ENCODE assay signal across 8 mouse cellular contexts in the genomic region with DNA sequence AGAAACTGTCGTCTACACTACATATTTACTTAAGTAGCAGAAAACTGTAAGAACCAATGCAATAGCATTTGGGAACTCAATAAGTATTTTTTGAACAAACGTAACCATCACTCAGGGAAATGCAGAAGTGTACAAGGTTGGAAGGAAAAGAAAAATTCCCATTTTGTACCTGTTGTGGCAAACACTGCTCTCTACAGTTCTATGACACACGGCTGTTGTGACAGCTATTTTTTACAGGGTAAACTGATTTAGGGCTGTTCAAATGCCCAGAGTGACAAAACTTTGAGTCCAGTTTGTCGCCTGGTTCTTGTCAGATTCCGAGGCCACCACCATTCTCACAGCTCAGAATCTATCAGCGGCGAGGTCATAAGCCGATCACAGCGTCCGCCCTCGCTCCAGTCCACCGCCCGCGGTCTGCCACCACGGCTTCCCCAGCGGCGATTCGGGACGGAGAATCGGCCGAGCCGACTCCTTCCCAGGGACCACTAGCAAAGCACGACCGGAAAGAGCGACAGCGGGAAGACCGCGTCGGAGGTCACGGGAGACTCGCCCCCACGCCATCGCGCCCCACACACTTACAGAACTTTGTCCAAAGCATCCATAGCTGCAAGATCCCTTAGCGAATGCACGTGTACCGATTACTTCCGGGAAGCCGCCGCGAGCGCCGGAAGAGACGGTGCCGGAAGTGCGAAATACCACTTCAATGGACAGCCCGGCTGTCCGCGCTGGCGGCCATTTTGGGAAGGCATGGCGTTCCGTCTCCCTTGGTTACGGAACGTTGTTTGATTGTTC. TPM values are rescaled to one million over a fixed set of nuclear protein-coding genes. Genes with fewer than 3 reads are reported as not detected.
DNase-seq lines count a peak whose midpoint lies in the region; ATAC-seq lines count a peak whose summit lies in the region.

A gene (minus strand): TSS at position 663 of the 792 bp plus-strand sequence.

- under 1% methylated on average over 54 of the region's 54 CpGs for WGBS in heart, embryonic 14.5 days
- WGBS in liver, embryonic 15.5 days (ENCODE audit: insufficient replicate concordance): under 1% methylated on average over 54 of the region's 54 CpGs
- WGBS in neural tube, embryonic 12.5 days: under 1% methylated on average over 54 of the region's 54 CpGs

- H3K4me2 ChIP-seq in heart, embryonic 14.5 days (ENCODE audit: low read length): peak within 1 kb of the TSS; percentile 88
- H3K4me2 ChIP-seq in liver, embryonic 15.5 days: peak within 1 kb of the TSS; percentile 87
- peak within 1 kb of the TSS; percentile 72 for H3K4me2 ChIP-seq in neural tube, embryonic 12.5 days (replicated peaks)

- no peaks in the 10 kb centered on the region for H3K27me3 ChIP-seq in heart, embryonic 14.5 days (ENCODE audit: control insufficient read depth, insufficient read depth, low read length)
- H3K27me3 ChIP-seq in liver, embryonic 15.5 days: 0 out of 2 replicates have a peak, but pooled peaks cover 5% of the 10 kb centered on the region
- H3K27me3 ChIP-seq in neural tube, embryonic 12.5 days (replicated peaks): no peaks in the 10 kb centered on the region

- no peaks in the 10 kb centered on the region for H3K4me1 ChIP-seq in brown adipose tissue, adult 24 weeks (ENCODE audit: control insufficient read depth, insufficient read depth, insufficient read length, low read length)
- H3K4me1 ChIP-seq in heart, embryonic 14.5 days (ENCODE audit: control insufficient read depth in 2 of 2, insufficient read depth in 2 of 2, low read length in 2 of 2): peaks cover 0 to 3% of the 10 kb centered on the region in 2 experiments; a peak in 1 of 4 replicates
- H3K4me1 ChIP-seq in liver, embryonic 15.5 days (replicated peaks): peaks cover 14% of the 10 kb centered on the region
- peaks cover 7% of the 10 kb centered on the region; the same call in 1 of the 2 replicates for H3K4me1 ChIP-seq in neural tube, embryonic 12.5 days

- H3K4me3 ChIP-seq in brown adipose tissue, adult 24 weeks (ENCODE audit: insufficient read depth, low read depth, low read length): peak within 1 kb of the TSS; percentile 68
- peak within 1 kb of the TSS; percentile 71 to 88 for H3K4me3 ChIP-seq in heart, embryonic 14.5 days (ENCODE audit: control insufficient read depth in 1 of 2, insufficient read depth in 1 of 2, low read depth in 1 of 2, low read length in 2 of 2)
- peak within 1 kb of the TSS; percentile 86 for H3K4me3 ChIP-seq in liver, embryonic 15.5 days (replicated peaks)
- peak within 1 kb of the TSS; percentile 72 for H3K4me3 ChIP-seq in neural tube, embryonic 12.5 days

- DNase-seq in CD8-positive naive resting alpha-beta T cell, adult 2 months (ENCODE audit: low read depth in 2 of 2, low spot score in 2 of 2): peak; percentile 69 to 71
- DNase-seq in fibroblast of lung, adult 2 months (ENCODE audit: low read depth): peak; percentile 70
- peak; percentile 88 for DNase-seq in kidney, postnatal 14 days
- peak; percentile 86 for DNase-seq in telencephalon, adult 2 months (ENCODE audit: low read depth, low spot score)

- H3K9ac ChIP-seq in heart, embryonic 14.5 days (ENCODE audit: low read length): peak within 1 kb of the TSS; percentile 79
- peak within 1 kb of the TSS; percentile 72 for H3K9ac ChIP-seq in liver, embryonic 15.5 days
- peak within 1 kb of the TSS; percentile 60 for H3K9ac ChIP-seq in neural tube, embryonic 12.5 days

- peaks cover 67% of the 10 kb centered on the region for H3K36me3 ChIP-seq in heart, embryonic 14.5 days (ENCODE audit: control insufficient read depth, insufficient read depth, low read length)
- H3K36me3 ChIP-seq in liver, embryonic 15.5 days (replicated peaks): peaks cover 56% of the 10 kb centered on the region
- peaks cover 60% of the 10 kb centered on the region for H3K36me3 ChIP-seq in neural tube, embryonic 12.5 days

- peak within 1 kb of the TSS; percentile 36 for H3K27ac ChIP-seq in brown adipose tissue, adult 24 weeks (replicated peaks; ENCODE audit: low read depth, low read length)
- H3K27ac ChIP-seq in heart, embryonic 14.5 days (replicated peaks in 1 of 2; ENCODE audit: control insufficient read depth in 1 of 2, insufficient read depth in 1 of 2, low read depth in 2 of 2, low read length in 2 of 2): peak within 1 kb of the TSS; percentile 46 to 67
- H3K27ac ChIP-seq in liver, embryonic 15.5 days (replicated peaks): peak within 1 kb of the TSS; percentile 74
- peak within 1 kb of the TSS; percentile 37; the same call in 1 of the 2 replicates for H3K27ac ChIP-seq in neural tube, embryonic 12.5 days

- peak; percentile 80; the same call in 1 of the 2 replicates for ATAC-seq in heart, embryonic 14.5 days (ENCODE audit: insufficient number of reproducible peaks, insufficient read depth, low FRiP score, low read depth)
- peak; percentile 81 for ATAC-seq in liver, embryonic 15.5 days (ENCODE audit: insufficient read depth)
- ATAC-seq in neural tube, embryonic 12.5 days (ENCODE audit: low FRiP score, low read depth): peak; percentile 93

- no peaks in the 10 kb centered on the region for H3K9me3 ChIP-seq in heart, embryonic 14.5 days (ENCODE audit: control insufficient read depth, low read length)
- no peaks in the 10 kb centered on the region for H3K9me3 ChIP-seq in liver, embryonic 15.5 days (replicated peaks)
- H3K9me3 ChIP-seq in neural tube, embryonic 12.5 days: no peaks in the 10 kb centered on the region

RNA-seq across cellular contexts. Expression of the gene that starts here (rescaled TPM):
- polyA plus RNA-seq in brown adipose tissue, adult 24 weeks (2012; ENCODE audit: insufficient read depth, insufficient read length, missing spikeins): 29.1 and 31.1 TPM in 2 replicates
- polyA plus RNA-seq in heart, embryonic 14.5 days (2014; fragmentation: Nextera tagmentation; extraction: Ambion mirVana): 36.6 and 39.8 TPM in 2 replicates
- polyA plus RNA-seq in liver, embryonic 15.5 days (2015; fragmentation: Nextera tagmentation; extraction: Ambion mirVana): 28.0 and 32.8 TPM in 2 replicates
- 70.2 and 85.2 TPM in 2 replicates for polyA plus RNA-seq in neural tube, embryonic 12.5 days (2016; fragmentation: Nextera tagmentation; extraction: Ambion mirVana)

Comparison
In these comparisons a context has a peak if more than half of its experiments do, and no peak if none do; other contexts are left out.
1. Peak in every context shown above with its lines: DNase-seq, ATAC-seq, H3K4me3 ChIP-seq and H3K27ac ChIP-seq.